Mouse (Mus musculus): ENCODE data around the gene Gnpat. TPM values are rescaled to one million over a fixed set of nuclear protein-coding genes. Genes with fewer than 3 reads are reported as not detected.

The Gnpat gene
- polyA plus RNA-seq, 1 experiment = 84.6 TPM

GRCm38 (mm10) chr8:124925544-124926266 lies 62.9 kb downstream of the Gnpat start:
- no peak for TF ChIP-seq CTCF (IDR thresholded peaks at IDR 0.05; ENCODE audit: borderline replicate concordance, extremely low read depth, insufficient read depth, insufficient read length)
- TF ChIP-seq POLR2A (IDR thresholded peaks at IDR 0.05; ENCODE audit: borderline replicate concordance, extremely low read depth, insufficient read depth, insufficient read length, poor library complexity, severe bottlenecking) = no peak
- DNase-seq (ENCODE audit: low read depth) = no peak

GRCm38 (mm10) chr8:124926351-124926771 lies 63.5 kb downstream of the Gnpat start:
- TF ChIP-seq CTCF (IDR thresholded peaks at IDR 0.05; ENCODE audit: borderline replicate concordance, extremely low read depth, insufficient read depth, insufficient read length) (no peak), POLR2A (IDR thresholded peaks at IDR 0.05; ENCODE audit: borderline replicate concordance, extremely low read depth, insufficient read depth, insufficient read length, poor library complexity, severe bottlenecking) (no peak)
- peak; percentile 39 for DNase-seq (ENCODE audit: low read depth)

DNA sequence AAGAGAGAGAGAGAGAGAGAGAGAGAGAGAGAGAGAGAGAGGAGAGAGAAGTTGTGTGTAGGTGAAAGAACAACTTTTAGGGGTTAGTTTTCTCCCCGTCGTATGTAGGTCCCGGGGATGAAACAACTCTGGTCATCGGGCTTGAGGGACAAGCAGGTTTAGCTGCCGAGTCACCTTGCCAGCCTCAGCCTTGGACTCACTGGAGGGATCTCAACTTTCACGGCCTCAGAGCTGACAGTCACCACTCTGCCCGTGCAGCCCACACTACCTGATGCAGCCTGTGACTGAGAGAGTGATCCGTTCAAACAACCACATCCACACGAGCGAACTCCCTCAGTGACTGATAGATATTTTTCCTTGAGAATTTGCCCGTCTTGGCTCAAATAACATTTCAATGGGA lies 66.2 kb downstream of the Gnpat start:
- TF ChIP-seq POLR2A (IDR thresholded peaks at IDR 0.05; ENCODE audit: borderline replicate concordance, extremely low read depth, insufficient read depth, insufficient read length, poor library complexity, severe bottlenecking) (no peak), CTCF (IDR thresholded peaks at IDR 0.05; ENCODE audit: borderline replicate concordance, extremely low read depth, insufficient read depth, insufficient read length) (no peak)
- no peak for DNase-seq (ENCODE audit: low read depth)

DNA sequence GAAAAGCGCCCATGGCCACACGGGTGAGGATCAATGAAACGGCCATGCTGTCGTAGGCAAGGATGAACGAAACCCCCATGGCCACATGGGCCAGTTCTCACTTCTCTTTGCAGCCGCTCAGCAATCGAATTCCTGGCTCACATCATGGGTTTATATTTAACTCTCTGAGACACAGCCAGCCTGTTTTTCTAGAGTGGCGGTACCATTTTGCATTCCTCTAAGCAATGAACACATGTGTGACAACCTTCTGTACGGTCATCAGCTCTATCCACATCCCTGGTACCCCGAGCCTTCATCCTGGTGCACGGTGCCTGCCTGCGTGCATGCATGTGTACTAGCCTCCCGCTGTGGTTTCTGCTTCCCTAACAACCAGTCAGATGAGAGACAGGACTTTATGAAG lies 67.3 kb downstream of the Gnpat start:
- no peak for DNase-seq (ENCODE audit: low read depth)
- TF ChIP-seq POLR2A (IDR thresholded peaks at IDR 0.05; ENCODE audit: borderline replicate concordance, extremely low read depth, insufficient read depth, insufficient read length, poor library complexity, severe bottlenecking) = no peak
- no peak for TF ChIP-seq CTCF (IDR thresholded peaks at IDR 0.05; ENCODE audit: borderline replicate concordance, extremely low read depth, insufficient read depth, insufficient read length)

- DNase-seq (ENCODE audit: low read depth) = no peak
- no peak for TF ChIP-seq POLR2A (IDR thresholded peaks at IDR 0.05; ENCODE audit: borderline replicate concordance, extremely low read depth, insufficient read depth, insufficient read length, poor library complexity, severe bottlenecking)
- no peak for TF ChIP-seq CTCF (IDR thresholded peaks at IDR 0.05; ENCODE audit: borderline replicate concordance, extremely low read depth, insufficient read depth, insufficient read length)
Observed at GRCm38 (mm10) chr8:124930649-124931048, 67.8 kb downstream of the Gnpat start.

GRCm38 (mm10) chr8:124932435-124932834 lies 69.6 kb downstream of the Gnpat start:
- no peak for DNase-seq (ENCODE audit: low read depth)
- TF ChIP-seq POLR2A (IDR thresholded peaks at IDR 0.05; ENCODE audit: borderline replicate concordance, extremely low read depth, insufficient read depth, insufficient read length, poor library complexity, severe bottlenecking) (no peak), CTCF (IDR thresholded peaks at IDR 0.05; ENCODE audit: borderline replicate concordance, extremely low read depth, insufficient read depth, insufficient read length) (no peak)

DNA sequence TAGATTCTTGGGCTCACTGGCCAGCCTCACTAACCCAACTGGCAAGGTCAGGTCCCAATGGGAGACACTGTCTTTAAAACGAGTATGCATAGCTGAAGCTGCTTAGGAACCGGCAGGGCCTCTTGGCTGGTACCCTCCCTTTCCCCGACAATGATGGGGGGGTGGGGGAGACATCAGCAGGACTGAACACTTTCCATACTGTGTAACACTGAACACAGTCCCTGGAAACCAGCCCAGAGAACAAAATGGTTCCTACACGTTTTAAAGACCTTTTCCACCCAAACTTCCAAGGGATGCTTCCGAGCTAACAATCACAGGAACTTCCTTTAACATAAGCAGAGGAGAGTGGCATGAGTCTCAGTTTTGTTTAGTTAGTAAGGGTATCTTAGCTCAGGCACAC lies 72.3 kb downstream of the Gnpat start:
- DNase-seq (ENCODE audit: low read depth) = no peak
- no peak for TF ChIP-seq POLR2A (IDR thresholded peaks at IDR 0.05; ENCODE audit: borderline replicate concordance, extremely low read depth, insufficient read depth, insufficient read length, poor library complexity, severe bottlenecking)
- TF ChIP-seq CTCF (IDR thresholded peaks at IDR 0.05; ENCODE audit: borderline replicate concordance, extremely low read depth, insufficient read depth, insufficient read length) = no peak

DNA sequence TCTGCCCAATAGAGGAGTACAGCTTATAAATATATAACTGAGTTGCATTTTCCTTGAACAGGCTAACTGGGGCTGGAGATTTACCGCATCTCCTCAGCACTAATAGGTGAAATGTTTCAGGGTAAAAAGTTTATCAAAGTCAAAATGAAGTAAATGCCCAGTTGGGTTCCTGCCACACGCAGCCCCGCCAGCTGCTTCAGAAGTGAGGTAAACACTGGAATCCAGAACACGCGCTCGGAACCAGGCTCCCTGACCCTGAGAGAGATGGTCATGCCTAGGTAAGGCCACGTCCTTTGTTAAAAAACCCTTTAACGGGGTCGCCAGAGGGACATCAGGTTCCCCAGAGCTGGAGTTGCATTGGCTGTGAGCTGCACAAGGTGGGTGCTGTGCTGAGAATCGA lies 73.9 kb downstream of the Gnpat start:
- TF ChIP-seq CTCF (IDR thresholded peaks at IDR 0.05; ENCODE audit: borderline replicate concordance, extremely low read depth, insufficient read depth, insufficient read length) (no peak), POLR2A (IDR thresholded peaks at IDR 0.05; ENCODE audit: borderline replicate concordance, extremely low read depth, insufficient read depth, insufficient read length, poor library complexity, severe bottlenecking) (no peak)
- no peak for DNase-seq (ENCODE audit: low read depth)

DNA sequence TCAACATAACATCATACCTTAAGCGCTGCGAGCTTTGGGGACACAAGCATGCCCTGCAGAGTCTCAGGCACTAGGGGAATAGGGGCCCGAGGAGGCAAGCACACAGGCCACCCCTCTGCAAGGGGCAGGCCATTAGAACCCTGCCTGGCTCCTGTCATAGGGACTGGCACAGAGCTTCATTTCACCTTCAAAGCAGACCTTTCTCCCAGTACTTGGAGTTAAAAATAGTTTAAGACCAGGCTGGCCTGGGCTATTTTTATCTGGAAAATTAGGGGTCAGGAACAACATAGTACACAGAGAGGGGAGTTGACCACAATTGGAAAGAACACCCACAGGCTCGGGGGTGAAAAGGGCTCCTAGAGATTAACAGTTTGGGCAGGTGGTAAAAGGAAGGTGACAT lies 74.5 kb downstream of the Gnpat start:
- TF ChIP-seq POLR2A (IDR thresholded peaks at IDR 0.05; ENCODE audit: borderline replicate concordance, extremely low read depth, insufficient read depth, insufficient read length, poor library complexity, severe bottlenecking) (no peak), CTCF (IDR thresholded peaks at IDR 0.05; ENCODE audit: borderline replicate concordance, extremely low read depth, insufficient read depth, insufficient read length) (no peak)
- DNase-seq (ENCODE audit: low read depth) = no peak

Other genes with a start within 250 kb of the Gnpat start
- gene 2310022B05Rik, start 199.7 kb upstream of the Gnpat start, polyA plus RNA-seq (2012; rRNA removed) = 78.7 and 83.1 TPM in 2 replicates
- 56.3 and 57.0 TPM in 2 replicates for gene Ttc13, start 141.1 kb upstream of the Gnpat start, polyA plus RNA-seq (2012; rRNA removed)
- gene Arv1, start 140.9 kb upstream of the Gnpat start, polyA plus RNA-seq (2012; rRNA removed) = 45.7 and 53.7 TPM in 2 replicates
- 0.49 and 0.64 TPM in 2 replicates for gene Fam89a, start 111.2 kb upstream of the Gnpat start, polyA plus RNA-seq (2012; rRNA removed)
- gene Trim67, start 69.9 kb upstream of the Gnpat start, polyA plus RNA-seq (2012; rRNA removed) = 41.7 and 81.6 TPM in 2 replicates
- gene 2810004N23Rik, start 87 bp downstream of the Gnpat start, polyA plus RNA-seq (2012; rRNA removed) = 22.6 and 23.7 TPM in 2 replicates
- gene Exoc8, start 34.7 kb downstream of the Gnpat start, polyA plus RNA-seq (2012; rRNA removed) = 10.3 and 15.2 TPM in 2 replicates
- gene Sprtn, start 34.9 kb downstream of the Gnpat start, polyA plus RNA-seq (2012; rRNA removed) = 20.0 and 20.3 TPM in 2 replicates
- gene Egln1, start 86.3 kb downstream of the Gnpat start, polyA plus RNA-seq (2012; rRNA removed) = 56.9 and 58.9 TPM in 2 replicates
- 160 and 167 TPM in 2 replicates for gene Tsnax, start 150.0 kb downstream of the Gnpat start, polyA plus RNA-seq (2012; rRNA removed)
- 1.6 and 2.1 TPM in 2 replicates for gene Disc1, start 191.2 kb downstream of the Gnpat start, polyA plus RNA-seq (2012; rRNA removed)